Mouse (Mus musculus) cerebellum, postnatal 14 days (tissue): Measurements from ENCODE around the gene Hao2.

ENCODE experiments used
- DNase-seq, 2 experiments: peaks; one replicate each; pipeline ENCODE4 v3.0.0; 2021; ENCODE audit warnings: mixed read lengths in 2 of 2

The Hao2 gene

GRCm38 (mm10) chr3:98893057-98893772, at the start of gene Hao2:
Hao2 (minus strand) TSS chr3:98893239.
- DNase-seq: no peak

GRCm38 (mm10) chr3:98941601-98942000, 48.6 kb upstream of the Hao2 start:
- no peak for DNase-seq

- DNase-seq: peak in 1 of 2 experiments; percentile 5
These were observed 48.1 kb upstream of the Hao2 start for GRCm38 (mm10) chr3:98941066-98941551.

DNA sequence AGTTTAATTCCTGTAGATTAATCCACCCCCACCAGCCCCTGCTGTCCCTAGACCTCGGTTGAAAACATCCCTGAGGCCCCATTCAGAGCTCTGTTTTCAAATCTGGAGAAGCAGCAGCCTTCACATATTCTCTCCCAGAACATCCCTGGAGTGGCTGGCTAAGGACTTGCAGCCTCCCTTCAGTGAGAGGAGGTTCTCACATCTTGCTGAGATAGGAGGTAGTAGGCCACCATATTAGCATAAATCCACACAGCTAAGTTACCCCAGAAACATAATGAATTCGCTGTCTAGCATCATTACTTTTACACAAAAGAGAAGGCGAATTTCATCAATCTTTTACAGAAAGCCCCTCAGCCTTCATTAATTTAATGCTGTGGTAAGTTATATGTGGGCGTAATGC, 47.2 kb upstream of the Hao2 start:
- no peak for DNase-seq

GRCm38 (mm10) chr3:98936446-98936845, 43.4 kb upstream of the Hao2 start:
- no peak for DNase-seq

DNA sequence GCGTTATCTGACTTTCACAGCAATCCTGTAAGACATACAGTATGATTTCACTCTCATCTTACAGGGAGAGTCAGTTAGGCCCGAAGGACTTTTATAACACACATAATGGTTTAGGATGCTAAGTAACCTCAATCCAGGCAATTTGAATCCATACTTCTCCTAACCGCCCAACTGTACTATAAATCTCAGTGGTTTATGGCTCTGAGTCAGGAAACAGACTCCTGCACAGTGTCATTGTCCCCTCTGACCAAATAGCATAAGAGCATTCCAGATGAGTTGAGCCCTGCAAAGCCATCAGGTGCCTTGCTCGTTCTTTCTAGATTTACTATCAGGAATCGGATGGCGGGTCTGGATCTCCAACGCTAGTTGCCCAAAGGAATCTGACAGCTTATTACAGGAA, 41.6 kb upstream of the Hao2 start:
- DNase-seq: no peak

DNA sequence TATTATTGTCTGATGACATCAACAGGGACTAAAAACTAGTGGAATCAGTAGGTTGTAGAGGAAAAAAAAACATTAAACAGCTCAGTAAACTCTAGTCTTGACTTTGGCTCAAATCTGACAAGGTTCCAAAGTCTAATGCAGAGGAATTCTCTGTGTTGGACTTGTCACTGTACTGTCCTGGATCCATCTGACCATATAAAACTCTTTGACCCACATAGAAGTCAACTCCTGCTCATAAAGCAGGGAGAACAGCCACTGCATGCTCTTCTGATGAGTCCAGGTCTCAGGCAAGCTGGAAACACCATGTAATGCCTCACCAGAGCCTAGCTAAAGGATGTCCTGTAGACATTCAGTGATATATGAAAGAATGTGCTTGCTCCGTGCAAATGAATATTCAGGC, 41.0 kb upstream of the Hao2 start:
- DNase-seq: no peak

DNA sequence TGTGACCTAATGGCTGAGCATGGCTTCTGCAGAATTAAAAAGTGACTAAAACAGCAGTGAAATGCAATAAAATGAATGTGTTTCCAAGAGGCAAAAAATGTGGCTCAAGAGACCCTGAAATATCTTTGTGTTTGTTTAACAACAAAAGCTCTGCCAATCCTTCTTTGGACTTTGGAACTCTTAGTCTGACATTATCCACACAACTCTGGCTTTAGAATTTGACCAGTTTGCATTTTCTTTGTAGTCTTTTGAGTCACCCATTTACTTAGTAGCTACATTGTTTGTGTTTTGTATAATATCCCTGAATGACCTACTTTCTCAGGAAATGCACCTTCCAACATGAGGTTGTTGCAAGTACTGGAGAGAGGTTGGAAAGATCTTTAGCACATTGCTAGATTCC, 39.4 kb upstream of the Hao2 start:
- DNase-seq: no peak

DNA sequence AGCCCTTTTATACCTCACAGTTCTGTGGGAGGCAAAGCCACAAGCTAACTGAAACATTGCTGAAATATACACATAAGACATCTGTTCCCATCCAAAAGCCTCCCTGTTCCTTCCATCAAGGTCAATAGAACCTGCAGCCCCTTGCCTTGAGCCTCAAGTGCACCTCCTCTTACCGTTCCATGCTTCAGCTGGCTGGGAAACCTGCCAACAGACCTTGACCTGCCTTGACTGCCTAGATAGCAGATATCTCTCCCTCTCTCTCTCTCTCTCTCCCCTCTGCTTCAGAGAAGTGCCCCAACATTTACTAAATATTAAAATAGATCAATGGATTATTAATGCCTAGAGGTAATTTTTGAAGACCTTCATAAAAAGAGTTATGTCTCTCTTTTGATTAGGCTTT, 38.8 kb upstream of the Hao2 start:
- no peak for DNase-seq

DNA sequence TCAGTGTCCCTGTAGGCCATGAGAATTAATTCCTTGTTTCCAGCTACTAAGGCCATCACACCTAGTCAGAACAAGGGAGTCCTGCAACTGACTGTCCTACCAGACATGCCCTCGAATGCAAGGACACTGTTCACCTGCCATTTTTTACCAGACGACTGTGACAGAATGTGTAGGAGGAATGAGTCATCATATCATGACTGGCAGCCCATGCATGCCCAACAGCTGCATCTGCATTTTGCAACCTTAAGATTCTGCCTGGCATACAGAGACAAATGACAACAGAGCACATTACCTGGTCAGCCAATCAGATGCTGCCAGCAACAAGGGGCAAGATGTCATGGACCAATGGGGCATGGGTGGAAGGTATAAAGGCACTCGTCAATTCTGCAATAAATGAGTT, 27.4 kb upstream of the Hao2 start:
- no peak for DNase-seq

- DNase-seq: no peak
These were observed 24.2 kb upstream of the Hao2 start for GRCm38 (mm10) chr3:98917260-98917659.

DNA sequence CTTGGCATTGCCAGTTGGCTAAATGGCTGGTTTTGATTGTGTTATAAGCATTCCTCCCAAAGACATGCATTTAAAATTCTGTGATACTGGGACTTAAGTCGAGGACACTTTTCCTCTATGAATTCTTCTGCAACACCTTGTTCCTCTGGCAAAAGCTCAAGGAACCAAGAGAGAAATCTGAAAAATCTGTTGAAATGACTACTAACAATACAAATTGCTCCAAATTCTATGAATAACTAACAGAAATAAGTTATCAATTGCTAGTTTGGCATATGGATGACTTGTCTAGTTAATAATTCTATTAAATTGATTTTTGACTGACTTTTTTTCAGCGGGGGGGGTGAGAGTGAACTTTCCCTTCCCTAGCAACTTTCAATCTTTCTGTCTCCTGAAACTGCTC, 23.8 kb upstream of the Hao2 start:
- DNase-seq: no peak

DNA sequence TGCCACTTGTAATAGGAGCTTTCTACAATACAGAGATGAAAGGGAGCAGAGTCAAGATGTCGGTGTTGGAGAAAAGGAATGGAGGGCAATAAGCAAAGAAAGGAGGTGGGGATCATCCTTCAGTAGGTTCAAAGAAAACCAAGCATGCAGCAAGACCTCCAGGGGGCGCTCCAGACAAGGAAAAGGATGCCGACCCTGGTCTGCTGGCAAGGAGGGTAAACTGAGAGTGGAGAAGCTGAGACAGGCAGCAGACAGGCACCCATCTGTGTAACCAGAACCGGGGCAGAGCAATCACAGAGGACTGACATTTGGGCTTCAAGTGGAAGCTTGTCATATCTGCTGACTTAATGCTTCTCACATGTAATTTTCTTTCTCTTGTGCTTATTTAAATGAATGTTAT, 22.6 kb upstream of the Hao2 start:
- DNase-seq: peak; percentile 66 to 81

DNA sequence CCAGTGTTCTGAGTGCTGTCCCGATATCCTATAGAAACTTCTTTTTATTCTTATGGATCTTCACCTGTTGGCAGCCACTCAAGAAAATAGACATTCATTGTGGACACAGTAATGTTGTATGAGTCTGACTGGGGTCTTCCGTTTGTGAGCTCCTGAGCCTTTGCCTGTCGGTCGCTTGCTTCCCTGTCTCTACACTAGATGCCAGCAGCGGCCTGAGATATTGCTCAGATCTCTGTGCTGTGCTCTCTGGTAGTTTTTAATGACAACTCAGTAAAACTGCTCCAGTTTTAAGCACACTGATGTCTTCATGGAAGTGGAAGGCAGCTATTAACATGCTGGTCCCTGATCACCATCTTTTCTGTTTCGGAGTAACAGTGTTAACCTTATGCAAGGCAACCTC, 20.6 kb upstream of the Hao2 start:
- peak in 1 of 2 experiments; percentile 3 for DNase-seq

DNA sequence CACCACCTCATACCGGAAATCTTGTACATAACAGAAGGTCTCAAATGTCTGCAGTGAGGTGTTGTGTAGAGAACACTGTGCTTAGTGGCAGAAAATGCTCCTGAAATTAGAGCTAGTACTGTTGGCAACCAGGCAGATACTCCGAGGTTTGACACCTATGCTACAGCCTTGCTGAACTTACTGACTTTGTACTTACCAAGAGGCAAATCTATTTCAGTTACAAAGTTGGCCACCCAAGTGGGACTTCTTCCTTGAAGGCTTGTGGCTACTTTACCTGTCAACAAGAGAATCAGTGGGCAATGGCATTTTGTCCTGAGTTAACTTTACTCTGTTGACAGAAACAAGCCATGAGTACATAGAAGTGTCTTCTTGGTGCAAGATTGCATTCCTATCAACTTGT, 4.6 kb upstream of the Hao2 start:
- no peak for DNase-seq

- DNase-seq: peak; percentile 15 to 42
These were observed 2.1 kb upstream of the Hao2 start for GRCm38 (mm10) chr3:98895071-98895601.

- no peak for DNase-seq
These were observed 2.6 kb downstream of the Hao2 start for GRCm38 (mm10) chr3:98890430-98890829.

DNA sequence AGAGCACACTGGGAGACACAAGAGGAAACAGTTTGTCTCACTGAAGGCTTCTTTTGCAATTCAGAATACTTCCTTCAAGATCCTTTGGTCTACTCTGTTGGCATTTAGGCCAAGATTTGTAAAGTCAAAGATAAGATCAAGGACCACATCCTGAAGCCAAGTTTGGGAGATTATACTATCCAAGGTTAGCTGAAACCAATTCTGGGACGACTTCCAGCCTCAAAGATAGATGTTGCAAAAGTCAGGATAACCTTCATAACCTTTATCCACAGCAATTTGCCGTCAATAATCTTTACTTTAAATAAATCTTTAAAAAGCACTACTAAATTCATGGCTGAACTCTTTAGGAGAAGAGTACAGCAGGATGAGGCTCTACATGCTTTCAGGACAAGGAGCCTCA, 4.8 kb downstream of the Hao2 start:
- no peak for DNase-seq

DNA sequence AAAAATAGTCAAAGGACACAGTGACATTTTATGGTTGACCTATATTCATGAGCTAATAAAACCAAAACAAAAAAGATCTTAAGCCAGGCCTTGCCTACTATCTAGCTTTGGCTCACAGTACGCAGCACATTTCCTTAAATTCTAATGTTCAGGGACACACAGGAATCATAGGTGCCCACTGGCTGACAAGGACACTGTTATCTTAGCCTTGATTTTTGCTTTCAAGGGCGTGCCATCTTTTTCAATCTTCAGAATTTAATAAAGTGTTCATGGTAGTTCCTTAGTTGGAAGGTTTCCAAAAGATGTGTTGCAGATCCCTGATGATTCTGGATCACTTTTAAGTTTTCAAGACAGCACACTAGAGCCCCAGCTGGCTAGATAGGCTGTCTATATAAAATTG, 12.2 kb downstream of the Hao2 start:
- DNase-seq: no peak

DNA sequence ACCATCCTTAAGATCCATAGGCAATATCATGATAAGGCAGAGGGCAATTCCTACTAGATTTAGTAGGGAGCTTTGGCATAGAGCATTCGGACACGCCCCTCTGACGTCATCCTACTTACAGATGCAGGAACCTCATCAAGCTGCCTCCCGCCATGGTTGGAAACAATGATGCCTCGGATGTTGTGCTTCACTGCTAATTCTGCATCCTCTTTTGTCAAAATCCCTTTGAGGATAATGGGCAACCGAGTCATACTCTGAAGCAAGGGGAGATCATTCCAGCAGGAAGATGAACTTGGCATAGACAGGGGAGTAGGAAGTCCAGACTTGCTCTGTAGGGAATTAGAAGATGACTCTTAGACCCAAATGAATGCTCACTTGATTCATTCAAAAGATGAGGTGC, 12.8 kb downstream of the Hao2 start:
- DNase-seq: no peak

DNA sequence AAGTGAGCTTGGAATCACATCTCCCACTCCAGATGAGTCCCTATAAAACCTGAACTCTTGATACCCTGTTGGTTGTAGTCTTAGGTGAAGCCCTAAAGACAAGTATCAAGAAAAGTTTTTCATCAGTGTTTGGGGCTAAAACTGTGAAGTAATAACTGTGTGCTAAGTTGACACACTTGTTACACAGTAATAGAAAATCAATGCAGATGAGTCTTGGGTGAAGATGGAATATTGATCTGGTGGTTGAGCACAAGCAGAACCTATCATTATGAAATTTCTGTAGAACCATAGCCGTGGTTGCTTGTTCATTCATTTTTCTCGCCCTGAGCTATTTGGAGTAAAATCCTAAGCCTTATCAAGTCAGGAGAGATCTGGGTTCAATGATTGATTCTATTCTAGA, 24.8 kb downstream of the Hao2 start:
- DNase-seq: no peak

GRCm38 (mm10) chr3:98862800-98863199, 30.2 kb downstream of the Hao2 start:
- DNase-seq: no peak

- no peak for DNase-seq
These were observed 33.5 kb downstream of the Hao2 start, which contains the start of gene Hsd3b1 for GRCm38 (mm10) chr3:98859576-98859975. Hsd3b1 (minus strand) TSS chr3:98859794.

GRCm38 (mm10) chr3:98858051-98858450, 35.0 kb downstream of the Hao2 start:
- no peak for DNase-seq

GRCm38 (mm10) chr3:98856892-98857291, 36.1 kb downstream of the Hao2 start:
- no peak for DNase-seq
